Mouse (Mus musculus): ENCODE measurements around the gene Pip4k2a.

Gene Pip4k2a

GRCm38 (mm10) chr2:18954422-18954821 is 43.5 kb downstream of the Pip4k2a start:
- no peak for DNase-seq

DNA sequence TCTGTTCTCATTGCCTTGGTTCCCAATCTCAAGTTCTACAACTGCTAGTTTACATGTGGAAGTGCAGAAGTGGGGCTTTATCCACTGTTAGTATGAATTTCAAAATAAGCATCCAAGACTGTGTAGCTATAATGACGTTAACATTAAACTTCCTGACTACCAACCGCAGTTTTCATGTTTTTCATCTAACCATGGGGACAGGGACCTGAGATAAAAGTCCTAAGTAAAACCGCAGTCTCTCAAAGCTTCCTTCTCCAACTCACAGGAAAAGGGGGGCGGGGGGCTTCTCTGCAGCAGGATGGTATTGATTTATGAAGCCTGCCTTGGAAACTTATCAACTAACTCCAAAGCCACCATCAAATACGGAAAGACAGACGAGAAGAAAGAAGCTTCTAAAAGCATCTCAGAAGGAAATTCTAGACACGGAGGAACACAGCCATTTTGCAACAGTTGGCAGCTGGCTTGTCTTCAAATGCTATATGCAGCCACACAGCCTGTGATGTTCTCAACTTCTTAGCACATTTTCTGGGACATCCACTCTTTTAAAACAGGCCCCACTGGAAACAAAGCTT is 45.7 kb downstream of the Pip4k2a start:
- DNase-seq: peak; percentile 57

DNA sequence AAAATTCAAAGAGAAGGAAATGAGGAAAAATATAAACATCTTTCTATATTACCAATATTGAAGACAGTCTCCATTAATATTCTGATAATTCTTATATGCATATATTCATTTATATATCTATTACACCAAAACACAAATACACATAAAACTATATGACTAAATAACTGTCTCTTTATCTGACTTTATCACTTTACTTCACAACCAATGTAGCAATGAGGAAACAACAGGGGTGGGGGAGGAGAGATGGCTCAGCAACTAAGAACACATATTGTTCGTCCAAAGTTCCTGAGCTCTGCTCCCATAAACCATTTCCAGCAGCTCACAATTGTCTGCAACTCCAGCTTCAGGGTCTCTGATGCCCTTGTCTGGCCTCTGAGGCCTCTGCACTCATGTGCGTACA is 47.2 kb downstream of the Pip4k2a start:
- no peak for DNase-seq

DNA sequence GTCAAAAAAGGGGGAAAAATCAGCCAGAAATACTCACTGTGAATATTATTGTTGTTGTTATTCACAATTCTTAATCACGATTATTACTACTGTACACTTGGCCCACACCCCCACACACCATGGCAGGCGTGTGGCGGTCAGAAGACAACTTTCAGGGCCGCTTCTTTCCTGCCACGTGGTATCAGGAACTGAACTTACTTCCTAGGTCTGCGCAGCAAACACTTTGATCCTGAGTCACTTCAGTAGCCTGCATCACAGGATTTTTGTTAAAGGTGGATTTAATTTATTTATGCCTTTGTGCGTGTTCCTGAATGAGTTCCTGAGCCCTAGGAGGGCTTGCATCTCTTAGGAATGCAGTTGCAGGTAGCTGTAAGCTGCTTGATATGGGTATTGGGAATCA is 49.2 kb downstream of the Pip4k2a start:
- DNase-seq: no peak

GRCm38 (mm10) chr2:18947669-18948459 is 50.1 kb downstream of the Pip4k2a start:
- no peak for DNase-seq

- no peak for DNase-seq
These were observed 52.5 kb downstream of the Pip4k2a start for GRCm38 (mm10) chr2:18945438-18945837.

DNA sequence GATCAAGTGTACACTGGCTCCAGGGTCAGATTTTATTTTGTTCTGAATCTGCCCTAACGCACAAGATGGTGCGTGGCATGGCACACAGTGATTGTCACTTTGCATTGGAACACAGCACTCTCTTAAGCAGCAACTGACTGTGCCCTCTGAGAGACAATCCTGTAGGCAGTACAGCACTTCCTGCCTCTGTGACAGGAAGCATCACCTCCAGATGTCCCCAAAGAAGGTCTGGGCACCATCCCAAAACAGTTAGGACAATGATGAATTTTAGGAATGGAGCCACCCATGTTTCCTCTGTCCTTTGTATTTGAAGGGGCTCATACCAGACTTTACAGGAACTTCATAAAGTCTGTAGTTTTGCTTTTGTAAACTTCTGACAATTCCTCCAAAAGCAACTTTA is 54.0 kb downstream of the Pip4k2a start:
- no peak for DNase-seq

GRCm38 (mm10) chr2:18943366-18943765 is 54.6 kb downstream of the Pip4k2a start:
- DNase-seq: no peak

DNA sequence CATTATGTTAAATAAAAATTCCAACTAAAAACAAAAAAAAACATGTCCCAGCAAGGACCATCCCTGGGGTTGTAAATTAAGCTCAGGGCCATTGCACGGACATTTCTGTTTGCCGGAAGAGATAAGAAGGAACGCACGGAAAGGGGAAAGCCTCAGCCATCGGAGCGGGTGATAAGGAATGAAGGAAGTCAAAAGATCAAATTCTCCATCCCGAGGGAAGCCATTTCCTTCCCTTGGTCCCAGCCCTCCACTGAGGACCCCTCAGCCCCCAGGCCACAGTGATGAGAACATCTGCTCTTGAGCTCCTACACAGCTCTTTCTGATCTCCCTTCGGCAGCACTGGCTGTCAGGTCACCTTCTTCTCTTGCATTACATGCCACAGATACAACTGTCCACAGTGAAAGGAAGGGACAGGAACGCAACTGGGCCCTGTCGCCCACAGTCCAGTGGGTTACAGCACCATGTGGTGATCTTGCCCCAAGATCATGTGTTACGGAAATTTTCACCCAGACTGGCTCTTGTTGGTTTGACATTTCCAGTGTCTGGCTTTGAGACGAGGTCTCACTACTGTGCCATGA is 57.1 kb downstream of the Pip4k2a start:
- no peak for DNase-seq

DNA sequence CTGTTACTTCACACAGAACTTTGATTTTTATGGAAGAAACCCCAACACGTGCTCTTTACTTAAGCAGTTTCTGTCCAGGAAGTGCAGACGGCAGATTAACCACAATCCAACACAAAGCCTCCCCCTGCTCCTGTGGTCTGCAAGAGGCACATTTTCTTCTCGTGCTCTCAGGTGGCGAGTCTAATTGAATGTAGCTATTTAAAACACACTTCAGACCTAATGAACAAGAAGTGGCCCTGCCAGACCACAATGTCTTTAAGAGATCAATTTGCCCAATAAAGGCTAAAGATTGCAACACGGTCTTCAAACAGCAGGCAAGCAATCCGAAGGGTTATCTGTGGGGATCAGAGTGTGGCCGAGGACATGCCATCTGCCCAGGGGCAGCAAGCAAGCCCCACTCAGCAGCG is 59.0 kb downstream of the Pip4k2a start:
- no peak for DNase-seq

GRCm38 (mm10) chr2:18938232-18938631 is 59.7 kb downstream of the Pip4k2a start:
- no peak for DNase-seq

DNA sequence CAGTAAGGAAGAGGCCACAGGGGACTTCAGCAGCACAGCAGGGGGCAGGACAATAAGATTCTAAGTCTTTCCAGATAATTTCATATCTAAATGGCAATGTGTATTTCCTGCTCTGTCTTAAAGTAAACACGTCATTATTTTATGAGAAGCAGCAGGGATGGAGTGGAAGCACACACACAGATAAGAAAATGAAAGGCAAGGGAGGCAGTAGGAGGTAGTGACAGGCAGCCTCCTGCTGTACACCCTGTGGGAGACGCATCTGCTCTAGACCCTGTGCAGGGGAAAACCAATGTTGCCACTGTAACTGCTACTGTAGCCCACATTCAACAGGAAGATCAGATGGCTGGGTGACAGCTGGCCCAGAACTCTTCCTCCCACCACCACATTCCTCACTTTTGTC is 60.3 kb downstream of the Pip4k2a start:
- DNase-seq: no peak

GRCm38 (mm10) chr2:18936446-18936845 is 61.5 kb downstream of the Pip4k2a start:
- DNase-seq: no peak

GRCm38 (mm10) chr2:18935581-18936027 is 62.3 kb downstream of the Pip4k2a start:
- DNase-seq: no peak

- no peak for DNase-seq
These were observed 63.8 kb downstream of the Pip4k2a start for GRCm38 (mm10) chr2:18934131-18934530.

DNA sequence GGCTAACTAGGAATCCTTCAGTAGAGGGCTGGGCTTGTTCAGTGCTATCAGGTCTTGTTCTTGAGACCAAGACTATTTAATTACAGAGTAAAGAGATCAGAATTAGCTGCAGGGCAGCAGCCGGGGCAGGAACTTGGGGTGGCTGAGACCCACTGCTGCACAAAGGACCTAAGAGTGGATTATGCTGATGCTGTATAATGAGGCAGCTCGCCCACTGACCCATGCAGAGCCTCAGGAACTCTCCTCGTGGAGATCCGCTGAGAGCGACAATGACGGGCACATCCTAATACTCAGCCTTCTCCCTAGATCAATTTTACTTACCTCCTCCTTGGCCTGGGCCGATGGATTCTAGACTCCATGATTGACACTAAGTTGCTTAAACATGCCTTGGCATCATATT is 64.5 kb downstream of the Pip4k2a start:
- no peak for DNase-seq

DNA sequence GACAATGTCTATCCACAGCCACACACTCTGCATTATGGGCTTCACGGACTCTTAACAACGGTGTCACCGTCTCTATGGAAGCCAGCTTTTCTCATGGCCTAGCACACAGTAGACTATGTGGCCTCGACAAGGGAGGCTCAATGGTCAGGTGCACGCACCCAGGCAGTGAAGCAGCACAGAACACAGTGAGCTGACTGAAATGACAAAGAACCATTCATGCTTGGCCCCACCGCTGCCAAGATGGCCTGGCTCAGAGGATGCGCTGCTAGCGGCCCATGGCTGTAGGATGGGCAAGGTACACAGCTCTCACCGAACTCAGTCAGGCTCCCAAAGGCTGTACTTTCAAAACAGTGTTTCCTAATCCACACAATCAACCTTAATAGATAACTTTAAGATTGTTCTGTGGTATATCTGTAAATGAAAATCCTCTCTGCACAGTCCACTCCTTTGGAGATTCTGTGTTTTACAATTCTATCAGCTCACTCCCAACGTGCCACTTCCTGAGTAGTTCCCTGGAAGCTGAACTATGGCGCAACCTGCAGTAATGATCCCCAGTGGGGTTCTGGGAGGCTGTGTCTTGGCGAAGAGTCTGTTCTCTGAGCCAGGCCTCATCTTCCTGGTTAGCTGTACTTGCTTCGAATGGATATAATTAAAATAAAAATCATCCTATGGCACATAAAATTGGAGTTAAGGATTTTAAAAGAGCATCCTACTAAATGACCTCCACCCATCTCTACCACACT is 67.4 kb downstream of the Pip4k2a start:
- peak; percentile 29 for DNase-seq

GRCm38 (mm10) chr2:18928597-18929257 is 69.2 kb downstream of the Pip4k2a start:
- DNase-seq: no peak

DNA sequence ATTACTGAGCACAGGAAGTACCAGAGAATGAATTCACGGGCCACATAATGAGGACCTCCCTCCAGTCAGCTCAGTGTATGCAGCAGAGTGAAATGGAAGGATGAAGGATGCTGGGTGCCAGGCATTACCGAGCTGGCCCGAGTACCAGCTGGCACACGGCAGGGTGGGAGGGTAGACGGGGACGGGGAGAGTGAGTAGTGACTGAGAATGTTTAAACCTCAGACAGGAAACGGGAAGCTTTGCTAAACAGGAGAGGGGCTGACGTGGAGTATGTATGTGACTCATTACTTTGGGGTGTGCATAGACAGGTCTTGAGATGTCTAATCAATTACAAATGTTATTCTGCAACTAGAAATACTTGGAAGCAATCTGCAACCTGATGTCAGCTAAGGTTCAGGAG is 69.7 kb downstream of the Pip4k2a start:
- no peak for DNase-seq

- no peak for DNase-seq
These were observed 73.9 kb downstream of the Pip4k2a start for GRCm38 (mm10) chr2:18923806-18924595.

- no peak for DNase-seq
These were observed 74.8 kb downstream of the Pip4k2a start for GRCm38 (mm10) chr2:18923098-18923649.

All from right cerebral cortex, adult 18-20 months (tissue).